Mouse (Mus musculus) lung, adult 2 months (tissue): Measurements from ENCODE around the gene Rsrc1.

Experiments used
- CTCF ChIP-seq: fragments of 200-500 bp; IDR thresholded peaks from 2 replicates; pipeline ENCODE4 v1.5.1; 2011; ENCODE audit warnings: mild to moderate bottlenecking, low read length, control low read depth; ENCODE audit not compliant: insufficient read depth
- POLR2A ChIP-seq: fragments of 200-500 bp; IDR thresholded peaks from 2 replicates; pipeline ENCODE4 v1.6.1; 2011; ENCODE audit warnings: low read depth, mild to moderate bottlenecking, control low read depth, low read length, borderline replicate concordance; ENCODE audit errors: extremely low read depth

- TF ChIP-seq CTCF (no peak), POLR2A (no peak)
Measured at GRCm38 (mm10) chr3:67374360-67374778, 393.2 kb downstream of the Rsrc1 start.
